Mouse (Mus musculus) urinary bladder, postnatal 4 days (tissue): ENCODE measurements at regions not wholly inside any gene's neighbourhood (a gene's known extent, or its start where the extent isn't known, plus 50 kb on each side); places are given as distances from the start of the nearest gene placed in this dataset.
"Not testable (repeated sequence)": the region's sequence is repeated elsewhere in the genome, so short reads cannot be mapped to it uniquely, and the experiment has no call there.

Source experiments
- DNase-seq, 2 experiments: peaks; one replicate each; pipeline ENCODE4 v3.0.0; 2021 to 2022; ENCODE audit warnings: low spot score in 2 of 2

GRCm38 (mm10) chr7:137522450-137522849, 85.0 kb downstream of the Glrx3 start:
- peak in 1 of 2 experiments; percentile 53 for DNase-seq

- no peak for DNase-seq
Observed at GRCm38 (mm10) chr7:137533476-137533875, 96.1 kb downstream of the Glrx3 start.

GRCm38 (mm10) chr7:137549991-137550390, 112.6 kb downstream of the Glrx3 start:
- no peak for DNase-seq

GRCm38 (mm10) chr7:137552551-137553198, 115.3 kb downstream of the Glrx3 start:
- DNase-seq: peak in 1 of 2 experiments; percentile 43

GRCm38 (mm10) chr7:137555481-137555880, 118.1 kb downstream of the Glrx3 start:
- DNase-seq: no peak

- no peak for DNase-seq
Observed at GRCm38 (mm10) chr7:137557439-137557838, 120.0 kb downstream of the Glrx3 start.

GRCm38 (mm10) chr7:137558871-137559270, 121.5 kb downstream of the Glrx3 start:
- DNase-seq: peak in 1 of 2 experiments; percentile 51

GRCm38 (mm10) chr7:137570199-137570598, 132.8 kb downstream of the Glrx3 start:
- DNase-seq: no peak

- DNase-seq: no peak
Observed at GRCm38 (mm10) chr7:137575491-137575890, 138.1 kb downstream of the Glrx3 start.

- DNase-seq: no peak
Observed at GRCm38 (mm10) chr7:137576251-137576650, 138.8 kb downstream of the Glrx3 start.

GRCm38 (mm10) chr7:137583556-137583955, 146.1 kb downstream of the Glrx3 start:
- DNase-seq: no peak

- DNase-seq: not testable (repeated sequence)
Observed at GRCm38 (mm10) chr7:137584916-137585315, 147.5 kb downstream of the Glrx3 start.

- DNase-seq: no peak
Observed at GRCm38 (mm10) chr7:137593570-137593969, 156.2 kb downstream of the Glrx3 start.

GRCm38 (mm10) chr7:137595567-137595966, 158.2 kb downstream of the Glrx3 start:
- no peak for DNase-seq

GRCm38 (mm10) chr7:137596161-137596560, 158.7 kb downstream of the Glrx3 start:
- no peak for DNase-seq

- DNase-seq: peak; percentile 37 to 74
Observed at GRCm38 (mm10) chr7:137603039-137603438, 165.6 kb downstream of the Glrx3 start.

GRCm38 (mm10) chr7:137609752-137610151, 172.3 kb downstream of the Glrx3 start:
- no peak for DNase-seq

- DNase-seq: no peak
Observed at GRCm38 (mm10) chr7:137611363-137611762, 173.9 kb downstream of the Glrx3 start.

GRCm38 (mm10) chr7:137611891-137612522, 174.6 kb downstream of the Glrx3 start:
- DNase-seq: no peak

- no peak for DNase-seq
Observed at GRCm38 (mm10) chr7:137618406-137619133, 181.2 kb downstream of the Glrx3 start.

GRCm38 (mm10) chr7:137619286-137619789, 181.9 kb downstream of the Glrx3 start:
- no peak for DNase-seq

GRCm38 (mm10) chr7:137628266-137628665, 190.9 kb downstream of the Glrx3 start:
- DNase-seq: no peak

- no peak for DNase-seq
Observed at GRCm38 (mm10) chr7:137629540-137629939, 192.1 kb downstream of the Glrx3 start.
